Mouse (Mus musculus) bone marrow, adult 2 months (tissue): ENCODE measurements around the gene Gpx4.
"Not testable (repeated sequence)": the region's sequence is repeated elsewhere in the genome, so short reads cannot be mapped to it uniquely, and the experiment has no call there.

Experiments
- CTCF ChIP-seq: fragments of 200-500 bp; IDR thresholded peaks from 2 replicates; pipeline ENCODE4 v1.5.1; 2011; ENCODE audit warnings: low read length, control low read depth; ENCODE audit not compliant: control insufficient read depth, insufficient read depth
- POLR2A ChIP-seq: fragments of 200-500 bp; IDR thresholded peaks from 2 replicates; pipeline ENCODE4 v1.6.1; 2011; ENCODE audit warnings: low read depth, mild to moderate bottlenecking, control low read depth, low read length, borderline replicate concordance; ENCODE audit not compliant: control insufficient read depth

- not testable (repeated sequence) for TF ChIP-seq POLR2A, CTCF
These were observed 5.4 kb upstream of the Gpx4 start for GRCm38 (mm10) chr10:80041409-80042060.
